Mouse (Mus musculus): ENCODE measurements at regions not wholly inside any gene's neighbourhood (a gene's known extent, or its start where the extent isn't known, plus 50 kb on each side); places are given as distances from the start of the nearest gene placed in this dataset.

GRCm38 (mm10) chr3:50916305-50916854 is 307.9 kb upstream of the Noct start:
- no peak overlapping the region for H3K4me2 ChIP-seq
- no peaks in the 10 kb centered on the region for H3K9me3 ChIP-seq (ENCODE audit: control insufficient read depth, low read length)
- H3K4me3 ChIP-seq (ENCODE audit: low read depth, low read length) = no peak overlapping the region
- 76% methylated on average over 5 of the region's 5 CpGs for WGBS
- no peak overlapping the region for H3K9ac ChIP-seq (ENCODE audit: low read length)
- no peak overlapping the region for H3K27ac ChIP-seq (ENCODE audit: low read depth, low read length)
- peaks cover 7% of the 10 kb centered on the region for H3K4me1 ChIP-seq (ENCODE audit: control insufficient read depth, insufficient read depth, low read length)
- DNase-seq (ENCODE audit: low spot score, missing footprints) (no peak), ATAC-seq (ENCODE audit: low FRiP score) (no peak)
- H3K27me3 ChIP-seq (ENCODE audit: control insufficient read depth, insufficient read depth, low read length) = no peaks in the 10 kb centered on the region
- H3K36me3 ChIP-seq (ENCODE audit: control insufficient read depth, insufficient read depth, low read length) = no peaks in the 10 kb centered on the region

GRCm38 (mm10) chr3:50922347-50922746 is 301.9 kb upstream of the Noct start:
- Histone ChIP-seq H3K9ac (ENCODE audit: low read length) (no peak overlapping the region), H3K27ac (ENCODE audit: low read depth, low read length) (no peak overlapping the region), H3K4me1 (ENCODE audit: control insufficient read depth, insufficient read depth, low read length) (no peaks in the 10 kb centered on the region; the same call in 1 of the 2 replicates), H3K27me3 (ENCODE audit: control insufficient read depth, insufficient read depth, low read length) (no peaks in the 10 kb centered on the region), H3K9me3 (ENCODE audit: control insufficient read depth, low read length) (no peaks in the 10 kb centered on the region), H3K36me3 (ENCODE audit: control insufficient read depth, insufficient read depth, low read length) (no peaks in the 10 kb centered on the region), H3K4me2 (no peak overlapping the region), H3K4me3 (ENCODE audit: low read depth, low read length) (no peak overlapping the region)
- no peak for ATAC-seq (ENCODE audit: low FRiP score)
- no peak for DNase-seq (ENCODE audit: low spot score, missing footprints)
- WGBS = 96% methylated on average over 10 of the region's 10 CpGs

- H3K4me2 ChIP-seq = no peak overlapping the region
Measured at GRCm38 (mm10) chr3:50922832-50923231, 301.4 kb upstream of the Noct start.

GRCm38 (mm10) chr3:50923327-50923726 is 300.9 kb upstream of the Noct start:
- Histone ChIP-seq H3K4me3 (ENCODE audit: low read depth, low read length) (no peak overlapping the region), H3K36me3 (ENCODE audit: control insufficient read depth, insufficient read depth, low read length) (no peaks in the 10 kb centered on the region), H3K27me3 (ENCODE audit: control insufficient read depth, insufficient read depth, low read length) (no peaks in the 10 kb centered on the region), H3K4me1 (ENCODE audit: control insufficient read depth, insufficient read depth, low read length) (no peaks in the 10 kb centered on the region; the same call in 1 of the 2 replicates), H3K9me3 (ENCODE audit: control insufficient read depth, low read length) (no peaks in the 10 kb centered on the region), H3K27ac (ENCODE audit: low read depth, low read length) (no peak overlapping the region), H3K4me2 (no peak overlapping the region), H3K9ac (ENCODE audit: low read length) (no peak overlapping the region)
- 75% methylated on average over 7 of the region's 7 CpGs for WGBS
- DNase-seq (ENCODE audit: low spot score, missing footprints) (no peak), ATAC-seq (ENCODE audit: low FRiP score) (peak; percentile 64; the same call in 1 of the 2 replicates)

More at GRCm38 (mm10) chr3:50922832-50923231, 301.4 kb upstream of the Noct start:
- ATAC-seq (ENCODE audit: low FRiP score) (no peak), DNase-seq (ENCODE audit: low spot score, missing footprints) (peak; percentile 81)
- no peaks in the 10 kb centered on the region for H3K36me3 ChIP-seq (ENCODE audit: control insufficient read depth, insufficient read depth, low read length)
- H3K27ac ChIP-seq (ENCODE audit: low read depth, low read length) = no peak overlapping the region
- H3K4me1 ChIP-seq (ENCODE audit: control insufficient read depth, insufficient read depth, low read length) = no peaks in the 10 kb centered on the region; the same call in 1 of the 2 replicates
- no peaks in the 10 kb centered on the region for H3K27me3 ChIP-seq (ENCODE audit: control insufficient read depth, insufficient read depth, low read length)
- H3K9ac ChIP-seq (ENCODE audit: low read length) = no peak overlapping the region
- no peaks in the 10 kb centered on the region for H3K9me3 ChIP-seq (ENCODE audit: control insufficient read depth, low read length)
- WGBS = 87% methylated on average over 5 of the region's 5 CpGs
- no peak overlapping the region for H3K4me3 ChIP-seq (ENCODE audit: low read depth, low read length)

- Histone ChIP-seq H3K4me2 (no peak overlapping the region), H3K4me3 (ENCODE audit: low read depth, low read length) (no peak overlapping the region), H3K4me1 (ENCODE audit: control insufficient read depth, insufficient read depth, low read length) (no peaks in the 10 kb centered on the region; the same call in 1 of the 2 replicates), H3K27ac (ENCODE audit: low read depth, low read length) (no peak overlapping the region), H3K27me3 (ENCODE audit: control insufficient read depth, insufficient read depth, low read length) (no peaks in the 10 kb centered on the region), H3K36me3 (ENCODE audit: control insufficient read depth, insufficient read depth, low read length) (no peaks in the 10 kb centered on the region), H3K9ac (ENCODE audit: low read length) (no peak overlapping the region), H3K9me3 (ENCODE audit: control insufficient read depth, low read length) (no peaks in the 10 kb centered on the region)
- DNase-seq (ENCODE audit: low spot score, missing footprints) (peak; percentile 26), ATAC-seq (ENCODE audit: low FRiP score) (no peak)
- 95% methylated on average over 4 of the region's 4 CpGs for WGBS
Measured at GRCm38 (mm10) chr3:50927318-50927717, 296.9 kb upstream of the Noct start.

GRCm38 (mm10) chr3:50929013-50929412 is 295.2 kb upstream of the Noct start:
- no peak for ATAC-seq (ENCODE audit: low FRiP score)
- Histone ChIP-seq H3K27ac (ENCODE audit: low read depth, low read length) (no peak overlapping the region), H3K9ac (ENCODE audit: low read length) (no peak overlapping the region), H3K4me3 (ENCODE audit: low read depth, low read length) (no peak overlapping the region), H3K4me1 (ENCODE audit: control insufficient read depth, insufficient read depth, low read length) (no peaks in the 10 kb centered on the region), H3K9me3 (ENCODE audit: control insufficient read depth, low read length) (no peaks in the 10 kb centered on the region), H3K36me3 (ENCODE audit: control insufficient read depth, insufficient read depth, low read length) (no peaks in the 10 kb centered on the region), H3K27me3 (ENCODE audit: control insufficient read depth, insufficient read depth, low read length) (no peaks in the 10 kb centered on the region), H3K4me2 (no peak overlapping the region)
- peak; percentile 23 for DNase-seq (ENCODE audit: low spot score, missing footprints)
- WGBS = 95% methylated on average over 1 of the region's 1 CpGs

GRCm38 (mm10) chr3:50932397-50933089 is 291.7 kb upstream of the Noct start:
- ATAC-seq (ENCODE audit: low FRiP score) (no peak), DNase-seq (ENCODE audit: low spot score, missing footprints) (peak; percentile 28)
- no peaks in the 10 kb centered on the region for H3K36me3 ChIP-seq (ENCODE audit: control insufficient read depth, insufficient read depth, low read length)

GRCm38 (mm10) chr3:50933090-50933443 is 291.2 kb upstream of the Noct start:
- ATAC-seq (ENCODE audit: low FRiP score) = no peak
- 86% methylated on average over 3 of the region's 3 CpGs for WGBS
- peak; percentile 66 for DNase-seq (ENCODE audit: low spot score, missing footprints)
- H3K9me3 ChIP-seq (ENCODE audit: control insufficient read depth, low read length) = no peaks in the 10 kb centered on the region
- no peak overlapping the region for H3K4me2 ChIP-seq
- H3K4me1 ChIP-seq (ENCODE audit: control insufficient read depth, insufficient read depth, low read length) = no peaks in the 10 kb centered on the region
- H3K4me3 ChIP-seq (ENCODE audit: low read depth, low read length) = no peak overlapping the region
- H3K27ac ChIP-seq (ENCODE audit: low read depth, low read length) = no peak overlapping the region
- H3K36me3 ChIP-seq (ENCODE audit: control insufficient read depth, insufficient read depth, low read length) = no peaks in the 10 kb centered on the region
- H3K9ac ChIP-seq (ENCODE audit: low read length) = no peak overlapping the region
- no peaks in the 10 kb centered on the region for H3K27me3 ChIP-seq (ENCODE audit: control insufficient read depth, insufficient read depth, low read length)

More at GRCm38 (mm10) chr3:50932397-50933089, 291.7 kb upstream of the Noct start:
- H3K27me3 ChIP-seq (ENCODE audit: control insufficient read depth, insufficient read depth, low read length) = no peaks in the 10 kb centered on the region
- WGBS = 89% methylated on average over 10 of the region's 10 CpGs
- H3K4me2 ChIP-seq = no peak overlapping the region
- H3K9me3 ChIP-seq (ENCODE audit: control insufficient read depth, low read length) = no peaks in the 10 kb centered on the region
- no peaks in the 10 kb centered on the region for H3K4me1 ChIP-seq (ENCODE audit: control insufficient read depth, insufficient read depth, low read length)
- H3K4me3 ChIP-seq (ENCODE audit: low read depth, low read length) = no peak overlapping the region
- no peak overlapping the region for H3K27ac ChIP-seq (ENCODE audit: low read depth, low read length)
- H3K9ac ChIP-seq (ENCODE audit: low read length) = no peak overlapping the region

- Histone ChIP-seq H3K27me3 (ENCODE audit: control insufficient read depth, insufficient read depth, low read length) (no peaks in the 10 kb centered on the region), H3K9me3 (ENCODE audit: control insufficient read depth, low read length) (no peaks in the 10 kb centered on the region), H3K4me1 (ENCODE audit: control insufficient read depth, insufficient read depth, low read length) (no peaks in the 10 kb centered on the region), H3K4me3 (ENCODE audit: low read depth, low read length) (no peak overlapping the region), H3K9ac (ENCODE audit: low read length) (no peak overlapping the region), H3K27ac (ENCODE audit: low read depth, low read length) (no peak overlapping the region), H3K36me3 (ENCODE audit: control insufficient read depth, insufficient read depth, low read length) (no peaks in the 10 kb centered on the region), H3K4me2 (no peak overlapping the region)
- ATAC-seq (ENCODE audit: low FRiP score) = no peak
- peak; percentile 8 for DNase-seq (ENCODE audit: low spot score, missing footprints)
- 78% methylated on average over 5 of the region's 5 CpGs for WGBS
Measured at GRCm38 (mm10) chr3:50939602-50940001, 284.6 kb upstream of the Noct start.
